Mouse (Mus musculus): ENCODE results near the gene Ugt1a10.
A peak's percentile ranks its signal among the peaks of the same experiment; 100 is the strongest.

The Ugt1a10 gene

DNA sequence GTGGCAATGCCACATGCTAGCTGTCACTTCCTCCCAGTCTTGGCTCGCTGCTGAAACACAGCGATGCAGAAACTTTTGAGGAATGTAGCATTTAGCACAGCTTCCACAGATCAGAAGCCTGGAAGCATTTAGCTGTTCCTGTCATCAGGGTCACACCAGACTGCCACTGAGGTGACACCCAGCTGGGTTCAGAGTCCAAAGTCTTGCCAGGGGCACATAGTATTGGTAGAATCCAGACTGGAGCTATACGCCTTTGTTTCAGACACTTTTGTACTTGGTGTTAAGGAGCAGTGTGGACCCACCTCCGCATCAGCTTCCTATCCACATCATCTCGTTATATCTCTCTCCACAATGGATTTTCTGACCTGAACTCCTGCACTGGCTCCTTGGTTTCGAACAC, 198.4 kb downstream of the Ugt1a10 start:
- DNase-seq (ENCODE audit: low read depth, low spot score), result no peak

DNA sequence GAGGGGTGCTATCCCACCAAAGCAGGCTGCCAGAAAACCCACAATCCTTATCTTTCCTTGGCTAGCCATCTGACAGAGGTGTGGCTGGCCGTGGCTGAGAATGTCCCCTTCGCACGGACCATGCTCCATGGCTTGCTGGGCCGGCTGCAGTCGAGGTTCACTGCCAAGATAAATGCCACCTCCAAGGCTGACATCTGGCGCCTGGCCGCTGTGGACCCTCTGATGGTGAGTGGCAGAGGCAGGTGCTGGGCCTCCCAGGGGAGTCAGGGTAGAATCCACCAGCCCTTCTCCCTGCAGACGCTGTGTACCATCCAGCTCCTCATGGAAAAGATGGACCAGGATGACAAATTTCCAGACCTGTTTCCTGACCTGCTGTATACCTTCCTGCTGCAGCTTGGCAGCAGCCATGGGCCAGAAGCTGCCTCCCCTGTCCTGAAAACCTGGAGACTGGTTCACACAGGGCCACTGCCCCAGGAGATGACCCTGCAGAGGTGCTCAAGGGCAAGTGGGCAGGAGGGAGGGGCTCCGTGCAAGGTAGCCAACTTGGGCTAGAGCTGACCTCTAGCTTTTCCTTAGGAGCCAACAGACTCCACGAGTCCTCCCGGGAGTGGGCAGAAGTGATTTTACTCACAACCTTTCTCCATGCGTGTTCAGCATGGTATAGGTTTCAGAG, 199.7 kb downstream of the Ugt1a10 start:
- DNase-seq (ENCODE audit: low read depth, low spot score), result no peak

DNA sequence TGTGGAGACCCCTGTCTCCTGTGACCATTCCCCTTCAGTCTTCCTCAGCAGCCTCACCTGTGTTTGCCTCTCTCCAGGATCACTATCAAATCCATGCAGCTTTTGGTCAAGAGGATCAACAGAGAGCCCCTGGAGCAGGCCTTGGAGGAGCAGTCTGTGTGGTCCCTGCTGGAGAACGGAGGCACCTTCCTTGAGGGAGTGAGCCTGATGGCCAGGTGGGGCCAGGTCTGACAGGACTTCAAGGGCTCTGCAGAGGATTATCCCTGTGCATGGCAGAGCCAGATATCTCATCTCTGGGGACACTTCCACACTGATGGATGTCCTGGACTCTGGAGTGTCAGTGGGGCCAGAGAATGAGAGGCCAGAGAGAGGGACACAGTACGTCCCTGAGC, 200.3 kb downstream of the Ugt1a10 start:
- no peak for DNase-seq (ENCODE audit: low read depth, low spot score)

DNA sequence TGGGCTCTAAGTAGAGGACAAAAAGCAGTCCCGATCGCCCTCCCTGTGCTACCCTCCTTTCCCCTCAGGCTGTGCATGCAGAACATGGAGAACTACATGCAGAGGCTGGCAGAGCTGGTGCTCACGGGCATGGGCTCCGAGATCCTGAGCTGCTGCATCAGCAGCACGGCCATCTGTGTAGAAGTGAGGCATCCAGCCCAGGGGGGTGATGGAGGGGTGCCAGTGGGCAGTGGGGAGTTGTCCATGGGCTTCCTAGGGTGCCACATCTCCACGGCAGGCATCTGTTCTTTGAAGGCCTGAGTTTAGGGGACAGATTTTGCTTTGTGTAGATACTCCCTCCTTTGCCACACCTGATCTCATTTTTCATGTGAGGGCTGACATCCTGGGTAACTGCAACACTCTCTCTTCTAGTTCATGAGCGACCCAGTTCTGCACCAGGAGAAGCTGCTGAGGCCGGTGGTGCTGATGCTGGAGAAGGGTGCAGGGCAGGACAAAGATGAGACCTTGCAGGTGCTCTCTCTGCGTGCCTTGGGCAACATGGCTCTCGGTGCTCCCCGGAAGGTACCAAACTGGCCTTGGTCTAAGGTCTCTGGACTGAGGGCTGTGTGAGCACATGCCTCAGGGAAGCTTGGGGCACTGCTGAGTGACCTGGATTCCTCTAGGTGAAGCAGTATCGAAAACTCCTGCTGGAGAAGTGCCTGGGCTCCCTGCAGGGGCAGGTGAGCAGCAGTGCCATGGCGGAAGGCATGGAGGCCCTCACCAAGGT, 201.0 kb downstream of the Ugt1a10 start:
- DNase-seq (ENCODE audit: low read depth, low spot score), result no peak

DNA sequence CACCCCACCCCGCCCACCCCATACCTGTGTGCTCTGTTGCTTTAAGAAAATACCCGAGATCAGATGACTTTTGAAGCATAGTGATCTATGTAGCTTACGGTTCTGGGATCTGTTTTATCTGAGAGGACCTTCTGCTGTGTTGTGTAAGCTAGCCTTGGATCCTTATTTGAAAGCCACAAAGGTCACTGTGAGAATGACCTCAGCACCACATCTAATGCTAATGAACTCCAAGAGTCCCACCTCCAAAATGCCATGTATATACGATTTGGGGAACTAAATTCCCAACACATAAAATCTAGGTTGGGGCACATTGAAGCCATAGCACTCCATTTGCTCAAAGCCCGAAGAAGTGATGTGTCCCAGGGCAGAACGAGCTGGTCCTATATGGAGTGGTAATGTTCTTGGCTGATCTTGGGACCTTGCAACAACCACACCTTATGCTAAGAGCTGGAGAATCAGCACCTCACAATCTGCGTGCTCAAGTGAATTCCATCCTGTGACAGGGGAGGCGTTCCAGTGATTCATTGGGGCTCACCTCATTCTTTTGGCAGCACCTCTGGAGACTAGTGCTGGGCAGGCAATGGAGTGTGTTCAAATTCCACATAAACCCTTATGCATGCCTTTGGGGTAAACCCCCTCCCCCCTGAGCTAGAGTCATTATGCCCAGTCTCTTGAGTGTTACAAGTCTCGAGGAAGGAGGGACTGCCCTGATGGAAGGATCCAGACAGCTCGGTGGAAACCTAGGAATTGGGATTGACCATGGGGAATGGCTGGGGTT, 201.9 kb downstream of the Ugt1a10 start:
- no peak for DNase-seq (ENCODE audit: low read depth, low spot score)

DNA sequence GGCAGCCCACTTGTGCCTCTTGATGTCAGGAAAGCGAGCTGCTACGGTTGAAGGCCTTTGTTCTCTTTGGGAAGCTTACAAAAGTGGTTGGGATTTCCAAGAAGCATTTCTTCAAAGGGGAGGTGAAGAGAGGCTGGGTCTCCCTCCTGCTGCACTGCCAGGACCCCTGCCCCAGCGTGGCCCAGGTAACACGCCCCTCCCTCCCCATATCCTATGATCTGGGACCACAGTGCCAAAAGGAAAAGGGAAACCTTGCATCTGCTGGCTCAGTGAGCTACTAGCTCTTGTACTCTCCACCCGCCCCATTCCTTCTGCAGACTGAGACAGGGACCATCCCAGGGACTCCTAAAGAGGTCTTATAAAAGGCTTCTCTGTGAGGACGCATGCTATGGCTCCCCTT, 202.5 kb downstream of the Ugt1a10 start:
- no peak for DNase-seq (ENCODE audit: low read depth, low spot score)

DNA sequence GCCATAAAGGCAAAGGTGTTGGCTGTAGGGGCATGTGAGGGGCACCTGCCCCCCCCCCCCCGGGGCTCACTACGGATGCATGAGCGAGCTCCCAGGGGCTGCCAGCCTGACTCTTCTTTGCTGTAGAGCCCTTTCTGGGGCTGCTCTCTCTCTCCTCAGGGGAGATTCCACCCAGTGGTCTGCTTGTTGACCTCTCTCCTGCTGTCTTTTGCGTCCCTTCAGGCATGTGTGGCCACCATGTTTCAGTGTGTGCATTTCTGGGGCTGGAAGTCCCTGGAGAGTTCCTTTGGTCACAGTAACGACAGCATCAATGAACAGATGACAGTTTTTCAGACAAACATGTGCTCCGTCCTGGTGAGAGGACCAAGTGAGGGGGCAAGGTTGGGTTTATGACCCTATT, 203.2 kb downstream of the Ugt1a10 start:
- DNase-seq (ENCODE audit: low read depth, low spot score), result no peak

DNA sequence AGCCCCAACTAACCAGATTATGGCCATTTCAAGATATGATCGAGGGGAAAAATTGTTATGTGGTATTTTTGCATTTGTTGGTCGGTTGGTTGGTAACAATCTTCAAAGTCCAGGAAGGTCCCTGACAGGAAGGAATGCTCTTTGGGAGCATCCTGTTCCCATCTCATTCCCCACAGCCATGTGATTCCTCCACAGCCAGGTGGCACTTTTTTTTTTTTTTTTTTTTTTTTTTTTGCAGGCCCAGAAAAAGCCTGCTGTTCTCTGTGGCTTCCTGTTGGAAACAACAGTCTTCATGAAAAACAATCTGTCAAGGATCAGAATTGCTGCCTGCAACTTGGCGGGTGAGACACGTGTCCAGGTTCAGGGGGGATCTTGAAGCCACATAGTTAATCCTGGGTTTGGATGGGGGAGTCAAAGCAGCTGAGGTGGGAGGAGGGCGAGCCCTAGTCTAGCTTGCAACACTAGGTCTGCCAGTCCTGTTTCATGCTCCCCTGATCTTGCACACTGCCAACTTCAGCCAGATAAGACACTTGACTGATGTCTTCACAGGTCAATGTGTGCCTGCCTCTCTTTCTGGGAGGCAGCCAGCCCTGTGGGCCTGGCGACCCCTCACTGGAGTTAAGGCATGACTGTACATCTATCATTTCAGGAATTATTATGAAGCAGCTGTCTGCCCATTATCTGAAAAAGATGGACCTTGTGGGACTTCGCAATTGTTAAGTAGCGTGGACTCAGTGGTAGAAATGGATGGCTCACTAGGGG, 203.9 kb downstream of the Ugt1a10 start:
- no peak for DNase-seq (ENCODE audit: low read depth, low spot score)

DNA sequence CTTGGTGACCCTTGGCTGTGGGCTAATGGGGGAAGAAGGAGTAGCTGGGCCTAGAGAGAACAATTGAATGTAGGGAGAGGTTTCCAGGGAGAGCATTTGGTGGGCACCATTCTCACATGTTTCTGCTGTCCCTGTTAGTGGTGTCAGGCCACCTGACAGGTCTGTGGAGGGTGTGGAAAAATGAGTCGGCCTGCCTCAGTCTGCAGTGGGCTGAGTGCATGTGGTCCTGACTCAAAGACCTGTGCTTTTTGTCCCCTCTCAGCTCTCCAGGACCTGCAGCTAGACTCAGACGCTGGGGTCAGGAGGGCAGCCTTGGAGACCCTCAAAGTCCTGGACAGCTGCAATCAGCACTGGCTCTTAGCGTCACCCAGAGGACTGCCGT, 204.4 kb downstream of the Ugt1a10 start:
- DNase-seq (ENCODE audit: low read depth, low spot score), result no peak

DNA sequence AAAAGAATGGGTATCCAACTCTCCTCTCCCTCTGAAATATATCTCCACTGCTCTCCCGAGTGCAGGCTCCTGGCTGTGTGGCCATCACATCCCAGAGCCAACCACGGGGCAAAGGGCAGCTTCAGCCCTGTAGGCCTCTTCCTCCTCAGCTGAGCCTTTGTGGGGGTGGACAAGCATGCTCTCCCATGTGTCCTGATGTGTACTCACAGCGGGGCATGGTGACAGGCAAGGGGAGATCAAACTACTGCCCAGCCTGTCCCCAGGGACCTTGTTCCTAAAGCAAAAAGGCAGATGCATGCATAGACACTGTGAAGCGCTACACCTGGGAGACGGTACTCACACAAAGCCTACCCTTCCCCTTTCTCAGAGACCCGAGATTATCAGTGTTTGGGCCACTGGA, 204.9 kb downstream of the Ugt1a10 start:
- DNase-seq (ENCODE audit: low read depth, low spot score), result no peak

DNA sequence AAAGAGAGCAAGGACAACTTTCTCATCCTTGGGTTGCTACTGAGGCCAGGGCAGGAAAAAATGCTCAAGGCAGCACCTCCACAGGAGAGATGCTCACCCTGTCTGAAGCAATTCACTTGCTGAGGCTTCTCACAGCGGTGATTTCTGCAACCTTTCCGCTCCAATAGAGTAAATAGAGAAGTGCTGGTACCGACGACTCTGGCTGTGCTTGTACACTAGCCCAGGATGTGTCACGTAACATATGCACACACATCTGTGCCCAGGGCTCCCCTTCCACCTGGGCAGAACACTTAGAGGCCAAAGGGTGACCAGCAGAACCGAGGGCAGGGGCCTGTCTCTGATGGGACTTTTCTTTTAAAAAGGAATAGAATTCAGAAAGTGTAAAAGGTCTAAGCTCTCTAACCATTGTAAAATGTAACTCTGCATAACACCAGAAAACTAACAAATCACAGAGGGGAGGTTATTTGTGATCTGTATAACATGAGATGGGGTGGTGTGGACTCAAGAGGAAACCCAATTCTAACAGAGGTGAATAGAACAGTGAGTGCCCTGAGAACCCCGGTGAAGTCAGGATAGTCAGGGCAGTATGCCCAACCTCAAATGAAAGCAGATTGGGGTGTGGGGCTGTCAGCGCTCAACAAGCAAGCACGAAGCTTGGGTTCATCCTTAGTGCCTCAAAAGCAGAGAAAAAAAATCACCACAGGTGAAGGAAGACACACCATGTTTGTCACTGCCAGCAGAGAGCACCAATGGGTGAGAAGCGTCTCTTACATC, 205.6 kb downstream of the Ugt1a10 start:
- DNase-seq (ENCODE audit: low read depth, low spot score), result no peak

DNA sequence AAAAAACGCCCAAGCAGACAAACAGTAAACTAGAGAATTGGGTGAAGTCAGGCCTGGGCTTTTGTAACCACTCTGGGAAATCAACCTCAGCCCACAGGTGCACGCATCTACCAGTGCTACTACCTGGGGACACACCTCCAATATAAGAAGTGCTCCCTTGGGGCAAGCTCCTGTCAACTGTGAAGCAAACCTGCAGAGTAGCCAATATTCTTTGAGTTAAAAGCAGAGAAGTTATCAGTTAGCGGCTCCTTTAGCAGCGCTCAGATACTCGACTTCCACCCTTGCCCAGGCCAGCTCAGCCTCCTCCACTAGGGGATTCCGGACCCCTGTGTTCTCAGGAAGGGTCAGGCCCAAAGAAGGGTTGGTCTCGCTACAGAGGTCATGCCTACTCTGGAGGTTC, 206.5 kb downstream of the Ugt1a10 start:
- no peak for DNase-seq (ENCODE audit: low read depth, low spot score)

DNA sequence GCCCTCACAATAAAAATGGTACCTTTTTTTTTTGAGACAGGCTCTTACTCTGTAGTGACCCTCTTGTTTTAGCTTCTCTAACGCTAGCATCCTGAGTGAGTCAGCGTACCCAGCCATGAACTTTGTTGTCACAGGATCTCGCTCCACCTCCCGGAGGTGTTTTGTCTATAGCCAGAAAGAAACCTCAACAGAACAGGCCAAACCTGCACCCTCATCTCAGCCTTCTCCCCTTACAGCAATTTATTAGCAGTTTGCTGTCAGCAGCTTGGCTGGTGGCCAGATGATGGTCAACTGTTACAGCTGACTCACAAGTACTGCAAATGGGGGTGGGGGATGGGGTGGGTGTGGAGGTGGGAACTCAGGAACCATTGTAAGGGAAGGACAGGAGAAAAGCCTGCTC, 207.1 kb downstream of the Ugt1a10 start:
- peak; percentile 51 for DNase-seq (ENCODE audit: low read depth, low spot score)

DNA sequence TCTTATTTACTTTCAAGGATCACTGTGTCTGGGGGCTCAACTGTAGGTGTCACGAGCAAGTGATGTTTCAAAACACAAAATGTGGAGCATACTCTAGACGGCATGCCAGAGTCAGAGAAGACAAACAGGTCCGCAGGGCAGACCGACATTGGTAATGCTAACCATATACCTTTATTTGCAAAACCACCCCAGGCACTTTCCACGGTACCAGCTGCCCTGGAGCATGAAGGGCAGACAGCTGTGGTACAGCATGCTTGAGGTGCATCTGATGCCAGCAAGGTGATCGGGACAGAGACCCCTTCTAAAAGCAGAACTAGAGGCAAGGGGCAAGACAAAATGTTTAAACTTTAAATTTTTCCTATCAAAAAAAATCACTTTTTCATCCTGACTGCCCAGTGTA, 207.8 kb downstream of the Ugt1a10 start:
- no peak for DNase-seq (ENCODE audit: low read depth, low spot score)

DNA sequence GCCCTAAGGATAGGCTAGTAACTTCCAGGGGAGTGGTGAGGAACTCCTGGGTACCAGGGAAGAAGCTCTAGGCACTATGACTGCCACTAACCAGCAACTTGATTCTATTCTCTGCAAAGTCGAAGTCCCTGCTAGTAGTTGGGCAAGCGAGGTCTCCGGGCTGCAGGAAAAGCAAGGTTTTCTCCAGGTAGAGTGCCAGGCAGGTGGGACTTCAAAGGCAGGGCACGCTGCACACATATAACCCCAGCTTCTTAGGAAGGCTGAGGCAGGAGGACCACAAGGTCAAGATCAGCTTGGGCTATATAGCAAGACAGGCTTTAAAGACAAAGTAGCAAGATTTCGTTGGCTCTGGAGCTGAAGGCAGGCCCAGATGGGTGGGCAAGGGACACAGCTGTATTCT, 208.6 kb downstream of the Ugt1a10 start:
- DNase-seq (ENCODE audit: low read depth, low spot score), result no peak

DNA sequence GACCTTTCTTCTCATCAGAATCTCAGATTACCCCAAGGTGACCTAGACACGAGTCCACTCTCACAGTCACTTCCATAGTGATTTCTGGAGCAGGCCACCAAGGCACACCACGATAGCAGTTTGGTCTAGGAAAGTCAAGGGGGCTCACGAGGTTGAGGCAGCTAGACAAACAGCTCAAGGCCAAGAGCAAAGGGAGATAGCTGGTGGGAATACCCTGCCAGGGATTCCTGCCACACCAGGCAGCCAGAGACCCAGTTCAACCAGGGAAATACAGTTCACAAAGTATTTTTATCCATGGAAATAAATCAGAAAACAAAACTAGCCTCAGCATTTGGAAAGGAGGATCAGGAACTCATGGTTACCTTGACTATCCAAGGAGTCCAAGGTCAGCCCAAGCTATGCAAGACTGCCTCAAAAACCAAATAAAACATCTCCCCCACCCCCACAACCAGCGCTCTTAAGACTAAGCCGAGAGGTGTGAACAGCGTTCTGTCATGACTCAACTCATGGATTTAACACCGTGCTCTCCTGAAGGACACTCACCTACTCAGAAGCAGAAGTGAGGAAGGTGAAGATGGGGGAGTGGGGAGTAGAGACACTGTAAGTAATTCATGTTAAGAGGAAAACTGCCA, 209.2 kb downstream of the Ugt1a10 start:
- no peak for DNase-seq (ENCODE audit: low read depth, low spot score)

DNA sequence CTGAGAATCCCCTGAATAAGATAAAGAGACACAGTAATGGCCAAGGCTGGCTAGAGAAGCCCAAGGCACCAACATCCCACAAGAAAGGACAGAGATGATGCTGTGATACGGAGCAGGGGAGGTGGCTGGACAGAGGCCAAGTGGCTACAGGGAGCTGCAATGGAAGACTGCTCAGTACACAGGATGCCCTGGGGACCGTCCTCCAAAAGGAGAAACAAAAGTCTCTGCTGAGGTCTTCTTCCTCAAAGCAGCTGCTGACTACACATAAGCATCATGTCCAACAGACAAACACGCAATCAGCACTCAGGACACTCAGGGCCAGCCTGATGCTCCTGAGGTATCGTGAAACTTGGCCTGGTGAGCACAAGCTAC, 209.7 kb downstream of the Ugt1a10 start:
- no peak for DNase-seq (ENCODE audit: low read depth, low spot score)

DNA sequence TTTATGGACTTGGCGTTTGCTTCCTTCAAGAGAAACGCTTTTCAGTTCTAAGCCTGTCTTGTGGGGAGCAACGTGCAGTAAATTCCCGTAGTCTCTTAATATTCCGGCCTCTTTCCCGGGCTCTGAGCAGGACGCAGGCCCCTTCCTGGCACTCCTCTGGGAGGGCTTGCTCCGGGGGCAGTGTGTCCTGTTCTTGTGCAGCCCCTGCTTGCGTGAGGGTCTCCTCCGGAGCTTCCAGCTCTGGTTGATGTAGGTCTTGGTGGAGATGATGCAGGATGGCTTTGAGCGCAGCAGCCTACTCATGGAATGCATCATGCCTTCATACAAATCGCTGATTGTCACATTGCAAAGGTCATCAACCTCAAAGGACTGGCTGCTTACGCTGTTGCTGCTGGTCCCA, 210.9 kb downstream of the Ugt1a10 start:
- no peak for DNase-seq (ENCODE audit: low read depth, low spot score)

DNA sequence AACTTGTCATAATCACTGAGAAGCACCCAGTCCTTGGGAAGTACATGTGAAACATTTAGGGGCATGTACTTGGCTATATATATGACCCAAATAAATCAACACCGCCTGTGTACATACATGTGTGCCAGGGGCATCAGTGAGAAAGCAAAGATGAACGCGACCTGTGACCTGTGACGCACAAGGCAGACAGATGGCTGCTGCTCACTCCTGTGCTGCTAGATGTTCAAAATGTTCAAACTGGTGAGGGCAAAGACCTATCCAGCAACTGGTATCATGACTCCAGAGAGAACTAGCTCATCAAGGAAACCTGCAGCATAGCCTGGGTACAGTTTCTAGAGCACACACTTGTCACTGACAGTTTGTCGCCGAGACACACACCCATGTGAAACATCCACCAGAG, 212.3 kb downstream of the Ugt1a10 start:
- no peak for DNase-seq (ENCODE audit: low read depth, low spot score)

DNA sequence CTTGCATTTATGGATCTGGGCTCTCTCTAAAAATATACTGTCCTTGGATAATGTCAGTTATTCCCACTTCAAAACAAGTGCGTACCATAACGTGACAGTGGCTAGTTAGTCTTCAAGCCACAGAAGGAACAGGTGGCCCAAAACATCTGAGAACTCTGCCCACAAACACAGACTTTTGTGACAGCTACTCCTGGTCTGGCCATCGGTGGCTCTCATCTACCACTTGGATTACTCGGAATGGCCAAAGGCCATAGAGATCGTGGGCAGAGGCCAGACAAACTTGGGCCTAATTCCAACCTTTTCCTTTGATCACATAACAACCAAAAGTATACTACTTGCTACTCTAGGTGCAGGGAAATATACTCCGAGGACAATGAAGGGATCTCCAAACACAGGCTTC, 212.9 kb downstream of the Ugt1a10 start:
- no peak for DNase-seq (ENCODE audit: low read depth, low spot score)

All from forelimb bud, embryonic 11.5 days (tissue).